Mouse (Mus musculus): Measurements from ENCODE around the gene Eif2b5. TPM values are rescaled to one million over a fixed set of nuclear protein-coding genes. Genes with fewer than 3 reads are reported as not detected.

Gene Eif2b5
- 11.1 and 14.5 TPM in 2 replicates for polyA plus RNA-seq (2012; rRNA removed; ENCODE audit: low replicate concordance)

DNA sequence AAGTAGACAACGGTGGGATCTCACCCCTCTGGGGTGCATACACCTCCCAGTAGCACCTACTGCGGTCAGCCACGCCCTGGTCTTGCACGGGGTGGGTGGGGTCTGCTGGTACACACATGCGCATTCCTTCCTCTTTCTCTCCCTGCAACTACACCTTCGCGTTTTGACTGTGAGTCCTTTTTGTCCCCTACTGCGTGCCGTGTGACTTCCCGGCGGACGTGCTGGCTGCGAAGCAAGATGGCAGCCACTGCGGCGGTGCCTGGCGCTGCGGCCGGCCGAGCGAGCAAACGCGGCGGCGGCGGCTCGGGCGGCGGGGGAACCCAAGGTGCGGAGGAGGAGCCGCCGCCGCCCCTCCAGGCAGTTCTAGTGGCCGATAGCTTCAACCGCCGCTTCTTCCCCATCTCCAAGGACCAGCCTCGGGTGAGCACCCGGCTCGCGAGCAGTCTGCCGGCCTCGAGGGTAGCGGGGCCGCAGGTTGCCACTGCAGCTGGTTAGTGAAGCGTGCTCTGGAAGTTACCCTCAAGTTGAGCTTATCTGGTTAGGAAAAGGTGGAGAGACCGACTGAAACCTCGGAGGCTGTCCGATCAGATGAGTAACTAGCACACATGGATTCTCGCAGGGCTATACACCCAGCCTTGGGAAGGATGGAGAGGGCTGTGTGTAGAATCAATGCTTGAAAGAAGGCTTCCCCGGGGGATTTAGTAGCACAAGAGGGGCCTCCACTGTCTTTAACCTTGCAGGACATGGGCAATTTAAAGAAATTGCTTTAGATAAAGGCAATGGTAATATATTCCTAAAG is at the start of gene Eif2b5:
Gene Eif2b5 (plus strand): TSS at position 141 of the 799 bp plus-strand sequence.

DNA sequence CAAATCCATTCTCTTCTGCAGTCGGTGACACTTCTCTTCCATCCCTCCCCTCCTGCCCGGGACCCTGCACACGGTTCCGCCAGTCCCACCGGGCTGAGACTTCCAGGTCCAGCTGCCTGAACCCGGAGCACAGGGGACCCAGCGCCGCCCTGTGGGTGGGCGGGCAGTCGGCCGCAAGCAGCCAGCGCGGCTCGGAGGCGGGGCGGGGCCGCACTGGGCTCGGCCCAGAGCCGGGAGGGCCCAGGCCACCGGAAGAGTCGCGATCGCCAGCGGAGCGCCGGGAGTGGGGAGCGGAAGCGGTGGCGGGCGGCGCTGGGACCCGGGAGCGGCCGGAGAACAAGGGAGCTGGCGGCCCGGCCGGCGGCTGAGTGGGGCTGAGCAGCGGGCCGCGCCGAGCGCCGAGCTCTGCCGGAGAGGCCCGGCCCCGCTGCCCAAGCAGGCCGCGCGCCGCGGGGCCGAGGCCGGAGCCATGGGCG is 18.1 kb downstream of the Eif2b5 start, which contains the start of gene Dvl3:
Gene Dvl3 (plus strand): TSS at position 257 of the 476 bp plus-strand sequence.

GRCm38 (mm10) chr16:20535296-20536080 is 36.9 kb downstream of the Eif2b5 start, which contains the start of gene Ap2m1:
TSS of gene Ap2m1 (plus strand) at chr16:20535478.

DNA sequence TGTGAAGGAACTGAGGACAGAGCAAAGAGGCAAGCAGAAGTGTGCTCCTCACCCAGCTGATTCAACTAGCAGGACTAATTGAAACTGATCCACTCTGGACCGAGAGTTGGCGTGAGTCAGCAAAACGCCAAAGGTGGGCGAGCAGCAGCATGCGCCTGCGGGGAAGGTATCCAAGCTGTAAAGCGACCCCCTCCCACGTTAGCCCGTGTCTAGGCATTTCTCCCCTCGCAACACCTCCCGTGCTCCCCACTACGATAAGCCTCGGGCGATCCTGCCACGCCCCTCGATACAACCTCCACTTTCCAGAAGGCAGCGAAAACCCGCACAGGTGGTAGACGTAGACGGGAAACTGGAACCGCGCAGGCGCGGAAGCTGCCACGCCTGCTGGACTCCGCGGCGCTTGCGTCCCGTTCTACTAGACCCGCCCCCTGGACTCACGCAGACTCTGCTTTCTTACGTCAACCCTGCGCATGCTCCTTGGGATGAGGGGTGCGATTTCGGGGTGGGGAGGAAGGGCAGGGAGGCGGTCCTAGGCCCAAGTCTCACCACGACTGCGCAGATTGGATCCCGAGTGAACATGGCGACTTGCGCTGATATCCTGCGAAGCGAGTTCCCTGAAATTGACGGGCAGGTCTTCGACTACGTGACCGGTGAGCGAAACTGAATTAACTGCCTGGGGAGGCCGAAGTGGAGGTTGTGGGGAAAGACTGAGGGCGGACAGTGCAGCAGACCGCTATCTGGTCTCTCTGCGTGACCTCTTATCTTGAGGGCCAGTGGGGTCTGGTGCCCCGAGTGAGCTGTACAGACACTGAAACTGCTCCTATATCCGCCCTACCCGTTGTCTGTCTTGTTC is 49.7 kb downstream of the Eif2b5 start, which contains the start of gene Abcf3:
Gene Abcf3 (plus strand): TSS at position 482 of the 853 bp plus-strand sequence.

Other genes with a start within 250 kb of the Eif2b5 start
- gene Parl, start 196.4 kb upstream of the Eif2b5 start, polyA plus RNA-seq (2012; rRNA removed; ENCODE audit: low replicate concordance), result 15.5 and 21.6 TPM in 2 replicates
- gene Cyp2ab1, start 173.4 kb upstream of the Eif2b5 start, polyA plus RNA-seq (2012; rRNA removed; ENCODE audit: low replicate concordance), result 0.09 TPM in 1 of 2 replicates, not detected in the other
- gene Abcc5, start 72.4 kb upstream of the Eif2b5 start, polyA plus RNA-seq (2012; rRNA removed; ENCODE audit: low replicate concordance), result 12.5 and 18.1 TPM in 2 replicates
- 32.7 and 44.7 TPM in 2 replicates for gene Dvl3, start 18.2 kb downstream of the Eif2b5 start, polyA plus RNA-seq (2012; rRNA removed; ENCODE audit: low replicate concordance)
- gene Ap2m1, start 36.7 kb downstream of the Eif2b5 start, polyA plus RNA-seq (2012; rRNA removed; ENCODE audit: low replicate concordance), result 358 and 481 TPM in 2 replicates
- gene Abcf3, start 49.8 kb downstream of the Eif2b5 start, polyA plus RNA-seq (2012; rRNA removed; ENCODE audit: low replicate concordance), result 16.3 and 29.3 TPM in 2 replicates
- 5.8 and 15.6 TPM in 2 replicates for gene Vwa5b2, start 90.7 kb downstream of the Eif2b5 start, polyA plus RNA-seq (2012; rRNA removed; ENCODE audit: low replicate concordance)
- gene Eef1akmt4, start 112.8 kb downstream of the Eif2b5 start, polyA plus RNA-seq (2012; rRNA removed; ENCODE audit: low replicate concordance), result 6.3 and 11.3 TPM in 2 replicates
- 0.15 and 0.30 TPM in 2 replicates for gene Gm49333, start 112.8 kb downstream of the Eif2b5 start, polyA plus RNA-seq (2012; rRNA removed; ENCODE audit: low replicate concordance)
- gene Alg3, start 112.9 kb downstream of the Eif2b5 start, polyA plus RNA-seq (2012; rRNA removed; ENCODE audit: low replicate concordance), result 21.4 and 23.3 TPM in 2 replicates
- 5.2 and 5.7 TPM in 2 replicates for gene Camk2n2, start 122.5 kb downstream of the Eif2b5 start, polyA plus RNA-seq (2012; rRNA removed; ENCODE audit: low replicate concordance)
- gene Ece2, start 131.0 kb downstream of the Eif2b5 start, polyA plus RNA-seq (2012; rRNA removed; ENCODE audit: low replicate concordance), result 0.19 TPM in 1 of 2 replicates, not detected in the other
- 22.5 and 32.8 TPM in 2 replicates for gene Psmd2, start 152.8 kb downstream of the Eif2b5 start, polyA plus RNA-seq (2012; rRNA removed; ENCODE audit: low replicate concordance)
- gene Eif4g1, start 169.5 kb downstream of the Eif2b5 start, polyA plus RNA-seq (2012; rRNA removed; ENCODE audit: low replicate concordance), result 261 and 397 TPM in 2 replicates
- gene Fam131a, start 194.4 kb downstream of the Eif2b5 start, polyA plus RNA-seq (2012; rRNA removed; ENCODE audit: low replicate concordance), result 3.0 and 6.5 TPM in 2 replicates
- 6.8 and 8.2 TPM in 2 replicates for gene Polr2h, start 218.8 kb downstream of the Eif2b5 start, polyA plus RNA-seq (2012; rRNA removed; ENCODE audit: low replicate concordance)
- gene Clcn2, start 218.9 kb downstream of the Eif2b5 start, polyA plus RNA-seq (2012; rRNA removed; ENCODE audit: low replicate concordance), result 142 and 219 TPM in 2 replicates
- 2.1 and 4.5 TPM in 2 replicates for gene Chrd, start 234.3 kb downstream of the Eif2b5 start, polyA plus RNA-seq (2012; rRNA removed; ENCODE audit: low replicate concordance)
- gene Thpo, start 235.7 kb downstream of the Eif2b5 start, polyA plus RNA-seq (2012; rRNA removed; ENCODE audit: low replicate concordance), result 4.2 and 6.7 TPM in 2 replicates